10 mouse cellular contexts compared by ENCODE assay signal in the genomic region with DNA sequence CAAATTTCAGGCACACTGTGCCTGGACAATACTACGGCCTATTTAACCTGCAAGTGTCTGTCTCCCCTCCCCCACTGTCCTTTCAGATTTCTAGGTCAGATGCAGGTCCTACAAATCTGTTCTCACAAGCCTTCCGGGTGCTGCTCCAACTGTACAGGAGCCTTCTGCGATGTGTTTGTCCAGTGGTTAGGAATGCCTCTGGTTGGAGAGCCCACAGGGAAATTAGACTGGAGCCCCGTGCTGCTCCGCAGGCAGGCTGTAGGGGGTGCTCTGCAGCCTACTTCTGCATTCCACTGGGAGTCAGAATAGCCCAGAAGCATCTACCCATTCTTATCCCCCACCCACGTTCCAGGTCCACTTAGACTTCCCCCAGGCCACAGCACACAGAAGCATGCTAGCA.
A peak's percentile ranks its signal among the peaks of the same experiment; 100 is the strongest.
DNase-seq lines count a peak whose midpoint lies in the region; ATAC-seq and TF ChIP-seq lines count a peak whose summit lies in the region.
"Had no signal": no experiment of that assay in that cellular context is flagged by ENCODE, and none has a peak within 500 bp of the region (broad histone marks: within the 10 kb centered on the region; RNA-seq: fewer than 3 reads in every experiment).

No protein-coding gene starts in this region.

- TF ChIP-seq CTCF in intestine, postnatal 0 days (IDR thresholded peaks at IDR 0.05; ENCODE audit: low read depth) = peak; percentile 61

- no peak for ATAC-seq in intestine, postnatal 0 days
- no peak for ATAC-seq in megakaryocyte progenitor cell, adult 5-6 weeks (replicated peaks; ENCODE audit: poor library complexity)
- no peak for ATAC-seq in midbrain, embryonic 14.5 days (ENCODE audit: low FRiP score, low TSS enrichment)

- no peaks in the 10 kb centered on the region for H3K9me3 ChIP-seq in intestine, postnatal 0 days (ENCODE audit: control insufficient read depth)
- no peaks in the 10 kb centered on the region for H3K9me3 ChIP-seq in midbrain, embryonic 14.5 days (ENCODE audit: control insufficient read depth, low read length)
- H3K9me3 ChIP-seq: hindbrain, embryonic 15.5 days had no signal

- H3K4me3 ChIP-seq in intestine, postnatal 0 days (ENCODE audit: low read depth, low read length) = no peak overlapping the region
- no peak overlapping the region for H3K4me3 ChIP-seq in midbrain, embryonic 14.5 days (replicated peaks; ENCODE audit: low read depth, low read length)
- H3K4me3 ChIP-seq: hindbrain, embryonic 15.5 days had no signal

- H3K27me3 ChIP-seq in intestine, postnatal 0 days (replicated peaks; ENCODE audit: control insufficient read depth, insufficient read depth, low read length) = no peaks in the 10 kb centered on the region
- no peaks in the 10 kb centered on the region for H3K27me3 ChIP-seq in midbrain, embryonic 14.5 days (ENCODE audit: control insufficient read depth, insufficient read depth, low read length)
- H3K27me3 ChIP-seq: hindbrain, embryonic 15.5 days had no signal

- DNase-seq in cerebellum, adult 9-10 months = peak; percentile 60
- DNase-seq in cerebellum, postnatal 10 days = no peak
- DNase-seq in left cerebral cortex, adult 18-20 months (ENCODE audit: low spot score in 2 of 2) = peak; percentile 19 to 37
- no peak for DNase-seq in left cerebral cortex, postnatal 10 days (ENCODE audit: extremely low spot score in 1 of 2, low spot score in 2 of 2)
- peak; percentile 54 for DNase-seq in R1 (ENCODE audit: low read depth, low spot score)
- no peak for DNase-seq in midbrain, embryonic 14.5 days
- DNase-seq: left cerebral cortex, postnatal 4 days had no signal

- no peak overlapping the region for H3K27ac ChIP-seq in intestine, postnatal 0 days (ENCODE audit: low read depth, low read length)
- H3K27ac ChIP-seq in midbrain, embryonic 14.5 days (replicated peaks; ENCODE audit: low read depth, low read length) = no peak overlapping the region
- H3K27ac ChIP-seq: hindbrain, embryonic 15.5 days had no signal

- no peaks in the 10 kb centered on the region for H3K4me1 ChIP-seq in intestine, postnatal 0 days (replicated peaks; ENCODE audit: control insufficient read depth, insufficient read depth, low read length)
- H3K4me1 ChIP-seq in midbrain, embryonic 14.5 days (ENCODE audit: control insufficient read depth, insufficient read depth, low read length) = no peaks in the 10 kb centered on the region

- no peak overlapping the region for H3K4me2 ChIP-seq in intestine, postnatal 0 days (replicated peaks; ENCODE audit: low read depth)
- no peak overlapping the region for H3K4me2 ChIP-seq in midbrain, embryonic 14.5 days (ENCODE audit: low read length)
- H3K4me2 ChIP-seq: hindbrain, embryonic 15.5 days had no signal

- 73% methylated on average over 6 of the region's 6 CpGs for WGBS in intestine, postnatal 0 days
- WGBS in midbrain, embryonic 14.5 days = 75% methylated on average over 6 of the region's 6 CpGs

- intact Hi-C loops in left cerebral cortex, postnatal 10 days (cut with DNase I) = loop anchor here (5.0 kb wide), 1 partner anchor 113 kb away; no protein-coding TSS in a partner anchor

- no peak overlapping the region for H3K9ac ChIP-seq in intestine, postnatal 0 days (ENCODE audit: low read depth, low read length)
- no peak overlapping the region for H3K9ac ChIP-seq in midbrain, embryonic 14.5 days (replicated peaks; ENCODE audit: low read length)
- H3K9ac ChIP-seq: hindbrain, embryonic 15.5 days had no signal

- no peaks in the 10 kb centered on the region; the same call in 1 of the 2 replicates for H3K36me3 ChIP-seq in intestine, postnatal 0 days (ENCODE audit: control insufficient read depth, insufficient read depth)
- H3K36me3 ChIP-seq in midbrain, embryonic 14.5 days (ENCODE audit: control insufficient read depth, insufficient read depth, low read length) = no peaks in the 10 kb centered on the region
- H3K36me3 ChIP-seq: hindbrain, embryonic 15.5 days had no signal

Comparison
In these comparisons a context has a peak if more than half of its experiments do, and no peak if none do; other contexts are left out.
1. DNase-seq: peak in cerebellum, adult 9-10 months (single experiment), left cerebral cortex, adult 18-20 months (2 of 2) and R1 (single experiment); none in cerebellum, postnatal 10 days (0 of 2), left cerebral cortex, postnatal 10 days (0 of 2) and midbrain, embryonic 14.5 days (single experiment).